Mouse (Mus musculus) frontal cortex, adult 2 months (tissue): ENCODE measurements at regions not wholly inside any gene's neighbourhood (a gene's known extent, or its start where the extent isn't known, plus 50 kb on each side); places are given as distances from the start of the nearest gene placed in this dataset.

Experiments
- DNase-seq, 2 experiments: peaks; one replicate each; pipeline ENCODE4 v3.0.0; 2022; ENCODE audit warnings: low spot score in 1 of 2; ENCODE audit errors: extremely low spot score in 1 of 2

GRCm38 (mm10) chr14:17234898-17235297, 415.9 kb upstream of the Rarb start:
- peak in 1 of 2 experiments; percentile 5 for DNase-seq

GRCm38 (mm10) chr14:17211502-17211901, 392.5 kb upstream of the Rarb start:
- DNase-seq, result no peak

GRCm38 (mm10) chr14:17205691-17206090, 386.7 kb upstream of the Rarb start:
- DNase-seq, result no peak

- DNase-seq, result no peak
These were observed 384.5 kb upstream of the Rarb start for GRCm38 (mm10) chr14:17203251-17204015.

- DNase-seq, result no peak
These were observed 374.0 kb upstream of the Rarb start for GRCm38 (mm10) chr14:17192953-17193352.

- DNase-seq, result no peak
These were observed 354.3 kb upstream of the Rarb start for GRCm38 (mm10) chr14:17173218-17173617.

GRCm38 (mm10) chr14:17172330-17173110, 353.6 kb upstream of the Rarb start:
- peak in 1 of 2 experiments; percentile 41 for DNase-seq

- no peak for DNase-seq
These were observed 352.9 kb upstream of the Rarb start for GRCm38 (mm10) chr14:17171896-17172295.

- DNase-seq, result no peak
These were observed 339.4 kb upstream of the Rarb start for GRCm38 (mm10) chr14:17158324-17158723.

- DNase-seq, result peak; percentile 6 to 15
These were observed 337.5 kb upstream of the Rarb start for GRCm38 (mm10) chr14:17156402-17156954.

- no peak for DNase-seq
These were observed 301.7 kb upstream of the Rarb start for GRCm38 (mm10) chr14:17120679-17121078.

- no peak for DNase-seq
These were observed 287.7 kb upstream of the Rarb start for GRCm38 (mm10) chr14:17106668-17107067.

GRCm38 (mm10) chr14:17102486-17102885, 283.5 kb upstream of the Rarb start:
- DNase-seq, result no peak

- no peak for DNase-seq
These were observed 271.6 kb upstream of the Rarb start for GRCm38 (mm10) chr14:17090573-17090937.

GRCm38 (mm10) chr14:17089640-17090572, 270.9 kb upstream of the Rarb start:
- no peak for DNase-seq

- no peak for DNase-seq
These were observed 270.2 kb upstream of the Rarb start for GRCm38 (mm10) chr14:17089089-17089634.

- DNase-seq, result no peak
These were observed 268.9 kb upstream of the Rarb start for GRCm38 (mm10) chr14:17087828-17088227.

GRCm38 (mm10) chr14:17083907-17084306, 265.0 kb upstream of the Rarb start:
- DNase-seq, result no peak

- no peak for DNase-seq
These were observed 262.9 kb upstream of the Rarb start for GRCm38 (mm10) chr14:17081904-17082303.

GRCm38 (mm10) chr14:17079513-17079912, 260.6 kb upstream of the Rarb start:
- DNase-seq, result no peak
